Mouse (Mus musculus): Measurements from ENCODE around the gene Sult2a8. TPM values are rescaled to one million over a fixed set of nuclear protein-coding genes. Genes with fewer than 3 reads are reported as not detected.
"Not testable (repeated sequence)": the region's sequence is repeated elsewhere in the genome, so short reads cannot be mapped to it uniquely, and the experiment has no call there.

The Sult2a8 gene
- polyA plus RNA-seq (2017; shearing (Covaris generic)): not detected

GRCm38 (mm10) chr7:14446534-14446933, at the start of gene Sult2a8:
Gene Sult2a8, minus strand, starts transcription at chr7:14446769.
- no peak for ATAC-seq

GRCm38 (mm10) chr7:14494130-14494529, 47.6 kb upstream of the Sult2a8 start, which contains the start of gene Sult2a7:
Gene Sult2a7, minus strand, starts transcription at chr7:14494230.
- ATAC-seq: no peak

GRCm38 (mm10) chr7:14492886-14493285, 46.3 kb upstream of the Sult2a8 start:
- ATAC-seq: no peak

- no peak for ATAC-seq
Observed at GRCm38 (mm10) chr7:14439581-14439980, 7.0 kb downstream of the Sult2a8 start.

- ATAC-seq: no peak
Observed at GRCm38 (mm10) chr7:14438484-14438883, 8.1 kb downstream of the Sult2a8 start.

GRCm38 (mm10) chr7:14438029-14438428, 8.5 kb downstream of the Sult2a8 start:
- no peak for ATAC-seq

GRCm38 (mm10) chr7:14399363-14399762, 47.2 kb downstream of the Sult2a8 start:
- not testable (repeated sequence) for ATAC-seq

GRCm38 (mm10) chr7:14396462-14396861, 50.1 kb downstream of the Sult2a8 start:
- no peak for ATAC-seq

Other genes starting within 250 kb of the Sult2a8 start
- gene Sult2a6, start 191.9 kb downstream of the Sult2a8 start, polyA plus RNA-seq (2017; shearing (Covaris generic)): not detected
- under 1 TPM in 1 of 2 experiments, not detected in 1; 0.38 TPM for gene Obox8, start 113.2 kb downstream of the Sult2a8 start, polyA plus RNA-seq (2017; shearing (Covaris generic))
- not detected for gene Sult2a7, start 47.5 kb upstream of the Sult2a8 start, polyA plus RNA-seq (2017; shearing (Covaris generic))
- not detected for gene Vmn1r90, start 116.7 kb upstream of the Sult2a8 start, polyA plus RNA-seq (2017; shearing (Covaris generic))
- gene Obox7, start 212.7 kb upstream of the Sult2a8 start, polyA plus RNA-seq (2017; shearing (Covaris generic)): under 1 TPM in 1 of 2 experiments, not detected in 1; 0.32 TPM